Mouse (Mus musculus): ENCODE results near the gene B4galnt2. TPM values are rescaled to one million over a fixed set of nuclear protein-coding genes. Genes with fewer than 3 reads are reported as not detected.

Gene B4galnt2
- polyA plus RNA-seq, 1 experiment: not detected

DNA sequence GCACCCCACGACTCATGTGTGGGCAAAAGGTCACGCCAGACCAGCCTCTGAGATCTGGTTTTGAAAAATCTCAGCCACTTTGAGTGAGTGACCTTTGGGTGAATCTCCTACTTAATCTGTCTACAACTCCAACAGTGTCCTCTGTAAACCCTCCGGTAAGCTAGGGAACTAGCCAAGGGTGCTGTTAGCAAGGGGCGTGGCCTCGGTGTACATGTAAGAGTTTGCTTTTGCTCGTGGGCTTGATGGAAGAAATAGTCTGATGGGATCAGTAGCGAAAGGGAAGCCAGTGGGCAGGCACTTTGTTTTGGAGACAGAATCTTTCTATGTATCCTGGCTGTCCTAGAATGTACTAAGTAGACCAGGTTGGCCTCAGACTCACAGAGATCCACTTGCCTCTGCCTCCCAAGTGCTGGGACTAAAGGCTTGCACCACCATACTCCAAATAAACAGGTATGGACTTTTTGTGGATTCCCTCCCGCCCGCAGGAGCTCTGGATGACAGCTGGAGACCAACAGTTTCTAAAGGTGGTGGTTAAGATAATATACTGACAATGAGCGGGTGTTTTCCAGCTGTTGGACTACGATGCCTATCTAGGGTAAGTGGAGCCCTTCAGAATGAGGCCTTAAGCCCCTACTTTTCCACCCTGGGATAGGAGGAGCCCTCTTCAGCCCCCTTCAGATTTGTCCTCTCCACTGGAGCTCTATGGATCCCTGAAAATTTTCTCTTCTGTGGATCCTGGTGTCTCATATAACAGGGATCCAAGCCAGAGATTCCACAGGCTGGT, 86.3 kb downstream of the B4galnt2 start:
- no peak for DNase-seq (ENCODE audit: extremely low spot score in 1 of 2, low spot score in 1 of 2)

GRCm38 (mm10) chr11:95827464-95828085, 87.1 kb downstream of the B4galnt2 start:
- peak in 1 of 2 experiments; percentile 90 for DNase-seq (ENCODE audit: extremely low spot score in 1 of 2, low spot score in 1 of 2)

DNA sequence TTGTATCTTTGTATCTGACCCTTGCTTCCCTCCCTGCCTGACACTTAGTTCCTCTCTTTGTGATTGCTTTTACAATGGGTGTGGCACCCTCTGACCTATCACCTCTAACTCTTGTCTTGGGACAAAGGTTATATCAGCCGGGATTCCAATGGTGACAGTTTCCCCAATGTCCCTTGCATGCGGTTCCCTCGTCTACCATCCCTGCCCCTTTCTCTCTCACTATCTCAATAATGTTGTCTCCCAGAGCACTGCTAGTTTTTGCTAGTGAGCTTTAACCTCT, 87.6 kb downstream of the B4galnt2 start:
- no peak for DNase-seq (ENCODE audit: extremely low spot score in 1 of 2, low spot score in 1 of 2)

DNA sequence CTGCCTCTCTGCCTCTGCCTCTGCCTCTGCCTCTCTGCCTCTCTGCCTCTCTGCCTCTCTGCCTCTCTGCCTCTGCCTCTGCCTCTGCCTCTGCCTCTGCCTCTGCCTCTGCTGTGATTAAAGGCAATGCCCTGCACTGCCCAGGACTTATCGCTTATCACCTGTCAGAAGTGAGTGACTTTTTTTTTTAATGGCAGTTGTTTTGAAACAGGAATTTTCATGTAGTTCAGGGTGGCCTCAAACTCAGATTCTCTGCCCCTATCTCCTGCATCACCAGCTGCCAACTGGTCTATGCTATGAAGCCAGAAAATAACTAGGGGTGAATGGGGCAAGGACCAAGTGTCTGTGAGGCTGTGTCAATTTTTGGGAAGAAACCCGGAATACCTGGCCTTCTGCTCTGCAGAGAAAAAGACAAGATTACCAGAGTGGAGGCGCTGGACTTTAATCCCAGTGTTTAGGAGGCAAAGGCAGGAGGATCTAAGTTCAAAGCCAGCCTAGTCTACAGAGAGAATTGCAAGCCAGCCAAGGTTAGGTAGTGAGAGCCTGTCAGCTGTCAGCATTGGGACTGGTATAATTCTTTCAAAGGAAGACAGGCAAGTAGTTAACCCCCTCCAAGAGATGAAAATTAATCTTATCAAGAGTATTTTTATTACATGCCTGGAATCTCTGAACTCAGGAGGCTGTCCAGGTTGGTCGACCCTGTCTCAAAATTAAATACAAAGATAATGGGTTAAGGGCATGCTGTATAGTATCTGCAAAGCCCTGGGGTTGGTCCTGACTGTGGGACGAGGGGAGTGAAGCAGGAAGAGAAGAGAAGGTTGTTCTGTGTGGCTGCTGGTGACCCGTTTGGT, 88.1 kb downstream of the B4galnt2 start:
- no peak for DNase-seq (ENCODE audit: extremely low spot score in 1 of 2, low spot score in 1 of 2)

GRCm38 (mm10) chr11:95825625-95826024, 89.1 kb downstream of the B4galnt2 start:
- DNase-seq (ENCODE audit: extremely low spot score in 1 of 2, low spot score in 1 of 2): no peak

DNA sequence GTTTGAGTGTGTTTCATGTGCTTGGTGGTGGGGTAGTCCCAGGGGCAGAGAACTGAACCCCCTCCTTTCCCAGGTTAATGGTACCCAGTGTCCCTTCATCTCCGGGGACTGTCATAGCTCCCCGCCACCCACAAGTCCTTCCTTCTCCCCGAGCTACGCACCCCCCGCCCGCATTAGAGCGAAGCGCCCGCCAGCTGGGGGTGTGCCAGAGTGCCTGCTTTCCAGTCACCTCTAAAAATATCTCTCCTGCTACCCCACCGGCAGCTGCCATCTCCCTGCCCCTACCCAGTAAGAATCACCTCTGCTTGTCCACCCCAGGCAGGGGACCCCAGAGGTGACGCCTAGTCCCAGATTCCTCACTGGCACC, 89.8 kb downstream of the B4galnt2 start:
- peak in 1 of 2 experiments; percentile 66 for DNase-seq (ENCODE audit: extremely low spot score in 1 of 2, low spot score in 1 of 2)

- DNase-seq (ENCODE audit: extremely low spot score in 1 of 2, low spot score in 1 of 2): peak; percentile 52 to 84
These were observed 90.4 kb downstream of the B4galnt2 start, which contains the start of gene Phospho1 for GRCm38 (mm10) chr11:95824071-95824876. Gene Phospho1 (plus strand): TSS chr11:95824499.

- DNase-seq (ENCODE audit: extremely low spot score in 1 of 2, low spot score in 1 of 2): no peak
These were observed 92.3 kb downstream of the B4galnt2 start for GRCm38 (mm10) chr11:95822437-95822836.

DNA sequence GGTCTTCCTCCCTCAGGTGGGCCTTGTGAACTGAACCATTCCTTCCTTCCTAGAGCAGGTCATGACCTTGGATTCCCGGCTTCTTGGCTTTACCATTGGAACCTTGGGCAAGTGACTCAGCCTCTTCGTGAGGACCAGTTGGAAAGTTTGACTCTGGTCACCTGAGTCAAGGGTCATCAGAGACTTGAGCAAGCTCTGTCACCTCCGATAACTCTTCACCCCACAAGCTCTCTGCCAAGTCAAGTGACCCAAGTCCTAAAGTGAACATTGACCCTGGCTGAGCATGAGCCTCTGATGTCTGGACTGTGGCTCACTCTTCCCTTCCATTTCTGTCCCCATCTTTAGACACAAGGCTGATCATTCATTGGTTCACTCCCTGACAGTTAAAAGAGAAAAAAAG, 93.2 kb downstream of the B4galnt2 start:
- no peak for DNase-seq (ENCODE audit: extremely low spot score in 1 of 2, low spot score in 1 of 2)

DNA sequence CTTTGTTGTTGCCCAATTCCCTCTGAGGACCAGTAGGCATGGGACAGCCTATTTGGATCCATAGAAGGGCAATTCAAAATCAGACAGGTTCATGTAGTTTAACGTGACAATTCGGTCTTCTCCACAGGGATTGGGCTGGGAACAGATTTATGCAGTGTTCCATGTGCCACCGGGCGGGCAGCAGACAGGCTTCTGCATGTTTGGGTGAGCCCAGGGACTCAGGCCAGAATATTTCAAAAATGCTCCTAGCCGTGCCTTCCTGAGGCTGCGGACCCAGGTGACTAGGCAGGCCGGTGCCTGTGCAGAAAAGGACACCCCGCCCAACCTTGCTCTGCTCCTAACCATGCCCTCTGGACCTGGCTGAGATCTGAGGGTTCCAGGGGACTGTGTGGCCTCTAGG, 95.6 kb downstream of the B4galnt2 start:
- DNase-seq (ENCODE audit: extremely low spot score in 1 of 2, low spot score in 1 of 2): no peak

Other genes starting within 250 kb of the B4galnt2 start
- gene Phb, start 247.9 kb downstream of the B4galnt2 start, polyA plus RNA-seq (2012; rRNA removed): 120 and 143 TPM in 2 replicates
- gene Zfp652, start 202.2 kb downstream of the B4galnt2 start, polyA plus RNA-seq (2012; rRNA removed): 25.3 and 26.1 TPM in 2 replicates
- 0.52 and 0.55 TPM in 2 replicates for gene B130006D01Rik, start 191.3 kb downstream of the B4galnt2 start, polyA plus RNA-seq (2012; rRNA removed)
- 68.7 and 70.4 TPM in 2 replicates for gene Phospho1, start 90.4 kb downstream of the B4galnt2 start, polyA plus RNA-seq (2012; rRNA removed)
- 7.2 and 9.4 TPM in 2 replicates for gene Gngt2, start 77.7 kb downstream of the B4galnt2 start, polyA plus RNA-seq (2012; rRNA removed)
- 9.6 and 11.2 TPM in 2 replicates for gene Abi3, start 72.4 kb downstream of the B4galnt2 start, polyA plus RNA-seq (2012; rRNA removed)
- 0.18 and 0.71 TPM in 2 replicates for gene Igf2bp1, start 91.0 kb upstream of the B4galnt2 start, polyA plus RNA-seq (2012; rRNA removed)
- not detected in 2 replicates for gene Gip, start 109.7 kb upstream of the B4galnt2 start, polyA plus RNA-seq (2012; rRNA removed)
- 84.2 and 87.0 TPM in 2 replicates for gene Snf8, start 120.0 kb upstream of the B4galnt2 start, polyA plus RNA-seq (2012; rRNA removed)
- gene Ube2z, start 150.5 kb upstream of the B4galnt2 start, polyA plus RNA-seq (2012; rRNA removed): 45.3 and 50.3 TPM in 2 replicates
- gene Atp5g1, start 160.8 kb upstream of the B4galnt2 start, polyA plus RNA-seq (2012; rRNA removed): 410 and 500 TPM in 2 replicates
- not detected in 2 replicates for gene Calcoco2, start 197.1 kb upstream of the B4galnt2 start, polyA plus RNA-seq (2012; rRNA removed)
- 0.06 and 0.61 TPM in 2 replicates for gene Ttll6, start 218.9 kb upstream of the B4galnt2 start, polyA plus RNA-seq (2012; rRNA removed)

Measured in frontal cortex, adult 2 months (tissue).